Mouse (Mus musculus) cerebellum, postnatal 10 days (tissue): ENCODE measurements around the gene Tmem14c.
"Not testable (repeated sequence)": the region's sequence is repeated elsewhere in the genome, so short reads cannot be mapped to it uniquely, and the experiment has no call there.

Experiments
- DNase-seq, 2 experiments: peaks; one replicate each; pipeline ENCODE4 v3.0.0; 2021; ENCODE audit warnings: mixed read lengths in 2 of 2

Tmem14c gene

DNA sequence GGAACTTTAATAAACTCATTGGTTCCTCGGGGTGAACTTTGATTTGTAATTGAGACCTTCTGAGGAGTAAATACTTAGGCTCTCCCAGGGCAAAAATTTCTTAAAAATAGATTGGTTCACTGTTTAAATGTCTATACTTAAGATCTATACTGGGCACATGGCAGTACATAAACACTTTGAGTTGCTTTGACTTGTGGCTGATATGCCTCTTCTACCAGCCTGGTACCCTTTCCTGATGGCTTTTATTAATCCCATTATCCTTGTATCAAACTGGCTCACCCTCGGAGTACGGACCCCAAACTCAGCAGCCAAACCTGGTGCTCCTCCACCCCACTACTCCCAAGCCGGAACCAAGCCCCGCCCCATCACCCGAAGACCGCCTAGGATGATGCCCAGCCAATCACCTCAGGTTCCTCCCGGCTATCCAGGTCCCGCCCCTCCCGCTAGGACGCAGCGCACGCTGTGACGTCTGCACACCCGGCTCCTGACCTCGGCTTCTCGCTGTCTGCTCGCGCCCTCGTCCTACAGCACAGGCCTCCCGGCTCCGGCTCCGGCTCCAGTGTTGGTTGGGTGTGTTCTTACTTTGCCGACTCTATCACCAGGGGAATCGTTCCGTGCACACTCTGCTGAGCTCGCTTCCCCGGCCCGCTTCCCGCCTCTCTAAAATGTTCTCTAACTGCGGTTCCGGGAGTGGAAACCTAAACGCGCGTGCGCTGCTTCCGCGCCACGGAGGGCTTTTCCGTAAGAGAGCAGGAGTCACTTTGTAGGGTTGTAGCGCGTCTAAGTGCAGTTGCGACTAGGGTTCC lies at the start of gene Tmem14c:
Gene Tmem14c (plus strand): TSS at position 464 of the 806 bp plus-strand sequence.
- DNase-seq = peak; percentile 97 to 98

DNA sequence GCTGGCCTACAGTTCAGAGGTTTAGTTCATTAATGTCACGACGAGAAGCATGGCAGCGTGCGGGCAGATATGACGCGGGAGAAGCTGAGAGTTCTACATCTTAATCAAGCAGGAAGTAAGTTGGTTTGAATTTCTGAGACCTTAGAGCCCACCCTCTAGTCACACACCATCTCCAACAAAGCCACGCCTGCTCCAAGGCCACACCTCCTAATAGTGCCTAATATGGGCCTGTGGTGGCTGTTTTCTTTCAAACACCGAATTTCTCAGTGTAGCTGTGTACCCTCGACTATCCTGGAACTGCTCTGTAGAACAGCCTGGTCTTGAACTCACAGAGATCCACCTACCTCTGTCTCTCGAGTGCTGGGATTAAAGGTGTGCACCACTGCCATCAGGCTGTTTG lies 48.5 kb upstream of the Tmem14c start:
- no peak for DNase-seq

DNA sequence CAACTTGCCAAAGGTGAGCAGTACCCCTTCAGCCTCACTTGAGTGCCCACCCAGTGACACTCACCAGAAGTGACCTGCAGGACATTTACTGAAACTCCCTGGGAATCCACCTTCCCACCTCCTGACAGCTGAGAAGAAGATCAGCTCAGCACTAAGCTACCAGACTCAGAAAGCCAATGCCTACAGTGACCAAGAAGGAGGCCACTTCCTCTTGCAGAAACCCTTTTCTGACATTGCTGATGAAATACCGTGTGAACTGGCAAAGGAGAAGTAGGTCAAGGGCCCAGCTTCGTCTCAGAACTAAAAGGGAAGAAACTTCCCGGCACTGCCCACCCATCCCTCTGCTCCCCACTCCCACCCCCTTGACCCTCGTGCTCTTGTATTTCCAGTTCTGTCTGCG lies 47.5 kb upstream of the Tmem14c start:
- no peak for DNase-seq

DNA sequence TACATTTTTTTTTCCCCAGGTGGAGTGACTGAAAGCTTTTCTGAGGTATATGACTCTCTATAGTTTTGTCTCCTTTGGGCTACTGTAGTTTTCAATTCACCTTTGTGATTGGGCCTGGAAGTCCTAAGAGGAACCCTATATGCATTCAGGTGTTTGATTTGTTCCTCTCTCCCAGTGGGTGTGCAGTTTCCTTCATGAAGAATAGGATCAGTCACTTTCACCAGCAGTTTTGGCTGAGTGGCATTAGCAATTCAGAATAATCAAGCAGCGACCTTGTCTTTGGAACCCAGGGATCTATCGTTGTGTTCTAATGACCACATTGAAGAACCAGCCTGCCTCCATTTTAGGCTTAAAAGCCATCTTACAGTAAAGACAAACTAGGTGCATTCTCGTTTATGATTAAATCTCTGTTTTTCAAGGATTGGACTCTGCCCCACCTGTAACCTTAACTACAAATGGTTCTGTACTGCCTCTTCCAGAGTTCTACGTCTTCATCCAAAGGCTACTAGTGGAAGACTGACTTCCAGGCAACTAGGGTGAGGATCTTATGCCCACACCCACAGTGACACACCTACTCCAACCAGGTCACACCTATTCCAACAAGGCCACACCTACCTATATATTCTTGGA lies 46.2 kb upstream of the Tmem14c start:
- no peak for DNase-seq

DNA sequence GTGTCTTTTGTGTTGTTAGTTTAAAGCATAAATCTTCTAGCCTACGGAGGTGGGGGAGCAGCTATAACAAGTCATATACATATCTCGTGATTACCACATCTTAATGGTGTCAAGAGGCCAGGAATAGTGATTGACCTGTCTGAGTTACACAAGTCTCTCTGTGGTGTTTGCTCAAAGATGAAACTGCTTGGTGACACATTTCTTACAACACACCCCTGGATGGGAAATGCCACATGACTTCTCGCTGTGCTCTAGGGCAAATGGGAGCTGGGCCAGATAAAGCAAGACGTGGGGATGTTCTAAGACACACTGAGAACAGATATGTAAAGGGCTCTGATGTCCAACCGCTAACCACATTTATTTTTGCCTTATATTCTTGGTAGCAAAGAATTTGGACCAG lies 44.8 kb upstream of the Tmem14c start:
- no peak for DNase-seq

DNA sequence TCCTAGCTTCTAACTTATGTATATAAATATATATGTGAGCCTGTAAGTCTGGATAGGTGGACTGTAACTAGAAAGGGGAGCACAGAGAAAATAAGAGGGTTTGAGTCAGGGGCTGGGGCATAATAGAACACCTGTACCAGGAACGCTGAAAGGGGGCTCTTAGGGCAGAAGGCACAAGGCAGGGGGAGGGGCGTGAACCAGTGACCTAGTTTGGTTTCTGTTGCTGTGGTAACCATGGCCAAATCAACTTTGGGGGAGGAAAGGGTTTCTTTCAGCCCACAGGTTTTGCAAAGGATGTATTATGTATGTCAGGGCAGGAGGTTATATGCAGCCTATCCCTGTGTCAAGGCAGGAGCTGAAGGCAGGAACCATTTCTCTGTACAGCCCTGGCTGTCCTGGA lies 44.3 kb upstream of the Tmem14c start:
- DNase-seq = no peak

DNA sequence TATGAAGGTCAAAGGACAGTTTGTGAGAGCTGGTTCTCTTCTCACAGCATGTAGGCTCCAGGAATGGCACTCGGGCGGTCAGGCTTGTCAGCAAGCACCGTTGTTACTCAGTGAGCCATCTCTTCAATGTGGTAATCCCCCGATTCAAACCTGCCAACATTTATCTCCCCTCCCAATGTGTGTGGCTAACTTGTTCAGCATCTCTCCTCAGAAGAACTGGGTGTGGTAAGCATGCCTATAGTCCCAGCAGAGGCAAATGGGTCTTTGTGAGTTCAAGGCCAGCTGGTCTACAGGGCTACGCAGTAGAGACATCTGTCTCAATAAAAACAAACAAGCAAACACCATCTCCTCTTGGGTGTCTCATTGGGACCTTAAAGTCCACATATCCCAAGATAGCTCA lies 43.1 kb upstream of the Tmem14c start:
- DNase-seq = no peak

DNA sequence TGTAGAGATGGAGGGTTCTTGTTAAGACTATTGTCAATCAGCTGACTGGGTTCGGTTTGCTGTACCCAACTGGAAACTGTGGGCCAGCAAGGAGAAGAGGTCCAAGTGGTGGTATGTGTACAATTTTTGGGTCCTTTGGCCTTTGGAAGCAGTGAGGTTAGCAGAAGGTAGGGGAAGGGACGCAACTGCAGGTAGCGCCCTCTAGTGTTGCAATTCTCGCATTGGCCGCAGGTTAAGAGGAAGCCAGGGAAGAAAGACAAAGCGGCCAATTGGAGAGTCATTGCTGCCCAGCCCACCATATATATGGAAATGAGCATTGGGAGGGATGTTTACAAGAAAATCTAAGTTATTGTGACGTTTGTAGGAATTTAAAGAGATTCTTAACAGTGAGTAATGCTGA lies 38.5 kb upstream of the Tmem14c start:
- peak; percentile 54 to 65 for DNase-seq

DNA sequence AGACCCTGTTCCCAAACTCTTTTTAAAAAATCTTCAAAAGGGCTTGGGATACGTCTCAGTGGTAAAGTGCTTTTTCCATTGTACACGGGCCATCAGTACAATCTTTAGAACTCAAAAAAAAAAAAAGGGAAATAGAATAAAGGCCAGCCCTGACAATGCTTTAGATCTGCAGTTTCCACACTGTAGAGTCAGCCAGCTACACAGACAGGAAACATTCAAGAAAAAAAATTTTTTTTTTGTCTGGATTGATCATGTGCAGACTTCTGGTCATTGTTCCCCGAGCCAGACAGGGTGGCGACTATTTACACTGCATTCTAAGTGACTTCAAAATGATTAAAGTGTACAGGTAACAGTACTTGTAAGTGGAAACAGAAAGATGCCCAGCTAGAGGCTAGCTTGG lies 37.4 kb upstream of the Tmem14c start:
- no peak for DNase-seq

DNA sequence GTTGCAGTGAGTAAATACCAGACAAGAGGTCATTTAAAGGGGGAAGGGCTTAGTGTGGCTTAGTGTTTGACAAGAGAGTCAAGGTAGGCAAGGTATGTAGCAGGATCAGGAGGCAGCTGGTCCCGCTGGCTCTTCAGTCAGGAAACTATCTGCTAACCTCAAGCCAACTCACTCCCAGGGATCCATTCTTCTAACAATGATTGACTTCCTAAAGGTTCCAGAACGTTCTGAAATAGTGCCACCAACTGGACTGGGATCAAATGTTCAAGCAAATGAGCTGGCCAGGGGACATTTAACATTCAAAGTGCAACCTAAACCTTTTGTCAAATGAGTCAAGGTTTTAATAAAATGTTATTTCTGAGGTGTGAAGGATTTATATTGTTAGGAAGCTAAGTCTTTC lies 36.8 kb upstream of the Tmem14c start:
- DNase-seq = no peak

DNA sequence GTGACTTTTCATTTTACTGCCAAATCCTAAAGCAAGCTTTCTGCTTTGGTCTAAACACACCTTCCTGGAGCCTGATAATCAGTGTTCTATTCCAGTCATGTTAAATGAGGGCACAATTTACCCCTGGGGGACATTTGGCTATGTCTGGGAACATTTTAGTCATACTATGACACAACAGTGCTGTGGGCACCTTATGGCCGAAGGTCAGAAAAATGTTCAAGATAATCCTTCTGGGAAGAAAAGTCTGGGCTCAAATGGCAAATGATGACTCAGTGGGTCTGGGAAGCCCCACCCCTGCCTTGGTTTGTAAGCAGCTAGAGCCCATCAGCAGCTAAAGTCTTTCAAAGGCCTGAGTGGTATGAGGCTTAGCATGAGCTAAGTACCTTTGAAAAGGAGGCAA lies 33.3 kb upstream of the Tmem14c start:
- DNase-seq = no peak

DNA sequence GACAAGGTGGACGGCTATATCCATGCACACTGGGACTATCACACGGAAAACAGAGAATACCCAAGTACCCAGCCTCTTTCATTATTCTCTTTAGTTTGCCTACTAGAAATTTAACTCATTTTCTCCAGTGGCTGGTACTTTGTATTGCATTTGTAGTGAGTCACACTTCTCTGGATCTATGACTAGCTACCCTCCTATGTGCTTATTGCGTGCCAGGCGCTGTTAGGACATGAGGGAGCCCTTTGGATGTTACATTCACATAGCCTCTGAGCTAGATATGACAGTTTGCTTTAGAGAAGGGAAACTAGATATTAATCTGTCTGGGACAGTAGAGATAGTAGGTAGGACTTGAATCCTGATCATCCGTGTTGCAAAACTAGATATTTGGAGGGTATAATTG lies 30.0 kb upstream of the Tmem14c start:
- DNase-seq = no peak

DNA sequence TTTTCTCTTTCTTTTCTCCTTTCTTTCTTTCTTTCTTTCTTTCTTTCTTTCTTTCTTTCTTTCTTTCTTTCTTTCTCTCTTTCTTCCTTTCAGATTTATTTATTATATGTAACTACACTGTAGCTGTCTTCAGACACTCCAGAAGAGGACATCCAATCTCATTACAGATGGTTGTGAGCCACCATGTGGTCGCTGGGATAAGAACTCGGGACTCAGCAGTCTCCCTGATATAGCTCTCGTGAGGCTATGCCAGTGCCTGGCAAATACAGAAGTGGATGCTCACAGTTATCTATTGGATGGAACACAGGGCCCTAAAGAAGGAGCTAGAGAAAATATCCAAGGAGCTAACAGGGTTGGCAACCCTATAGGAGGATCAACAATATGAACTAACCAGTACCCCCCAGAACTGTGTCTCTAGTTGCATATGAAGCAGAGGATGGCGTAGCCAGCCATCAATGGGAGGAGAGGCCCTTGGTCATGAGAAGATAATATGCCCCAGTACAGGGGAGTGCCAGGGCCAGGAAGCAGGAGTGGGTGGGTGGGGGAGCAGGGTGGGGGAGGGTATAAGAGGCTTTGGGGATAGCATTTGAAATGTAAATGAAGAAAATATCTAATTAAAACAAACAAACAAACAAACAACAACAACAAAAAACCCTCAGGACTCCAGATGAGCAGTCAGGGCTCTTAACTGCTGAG lies 28.3 kb upstream of the Tmem14c start:
- not testable (repeated sequence) for DNase-seq

DNA sequence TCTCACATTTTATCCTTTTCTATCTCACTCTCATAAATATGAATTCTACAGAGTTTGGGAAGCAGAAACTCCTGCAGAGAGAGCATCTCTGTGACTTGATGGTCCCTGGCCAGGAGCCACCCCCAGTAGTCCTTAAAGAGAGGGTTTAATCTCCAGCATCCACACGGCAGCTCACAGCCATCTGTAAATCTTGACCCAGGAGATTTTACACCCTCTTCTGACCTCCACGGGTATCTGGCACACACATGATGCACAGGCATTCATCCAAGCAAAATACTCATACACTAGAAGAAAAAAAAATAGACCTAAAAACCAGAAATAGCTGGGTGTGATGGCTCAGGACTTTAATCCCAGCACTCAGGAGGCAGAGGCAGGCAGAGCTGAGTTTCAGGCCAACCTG lies 27.7 kb upstream of the Tmem14c start:
- no peak for DNase-seq

DNA sequence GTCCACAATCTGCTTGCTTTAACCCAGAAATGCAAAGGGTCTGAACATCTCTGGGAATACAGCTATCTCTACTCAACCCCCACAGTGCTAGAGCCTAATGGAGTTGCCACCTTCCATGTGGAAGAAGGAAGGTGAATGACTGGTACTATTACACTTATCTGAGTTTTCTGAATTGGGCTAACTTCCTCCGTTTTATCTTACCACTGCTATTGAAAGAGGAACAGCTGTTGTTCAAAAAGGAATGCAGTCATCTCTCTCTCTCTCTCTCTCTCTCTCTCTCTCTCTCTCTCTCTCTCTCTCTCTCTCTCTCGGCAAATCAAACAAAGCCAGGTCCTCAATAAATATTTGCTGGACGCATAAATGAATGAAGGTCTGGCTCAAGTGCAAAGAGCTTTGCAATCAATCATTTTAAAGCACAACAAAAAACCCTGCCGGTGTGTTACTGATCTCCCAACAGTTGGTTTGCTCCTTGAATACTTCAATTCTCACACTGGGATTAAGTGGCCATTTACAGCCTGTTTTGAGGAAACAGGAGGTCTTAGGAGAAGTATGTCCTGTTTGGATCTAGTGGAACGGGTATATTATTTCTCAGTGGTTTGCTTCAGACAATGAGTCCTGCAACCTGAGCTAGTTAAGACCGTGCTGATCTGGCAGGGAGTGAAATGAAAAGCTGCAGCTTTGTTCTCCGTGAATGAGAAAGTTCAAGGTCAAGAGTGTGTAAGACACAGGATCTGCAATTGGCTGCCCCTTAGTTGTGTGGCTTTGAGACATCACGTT lies 21.4 kb upstream of the Tmem14c start:
- no peak for DNase-seq

DNA sequence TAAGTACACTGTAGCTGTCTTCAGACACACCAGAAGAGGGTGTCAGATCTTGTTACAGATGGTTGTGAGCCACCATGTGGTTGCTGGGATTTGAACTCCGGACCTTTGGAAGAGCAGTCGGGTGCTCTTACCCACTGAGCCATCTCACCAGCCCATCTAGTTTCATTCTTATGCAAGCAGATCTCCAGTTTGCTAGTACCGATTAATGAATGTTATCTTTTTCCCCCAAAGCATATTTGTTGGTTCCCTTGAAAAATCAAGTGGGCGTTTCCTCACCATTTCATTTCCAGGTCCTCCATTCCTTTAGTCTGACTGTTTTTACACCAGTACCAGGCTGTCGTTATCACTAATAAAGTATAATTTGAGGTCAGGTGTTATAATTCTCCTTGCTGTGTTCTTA lies 17.6 kb upstream of the Tmem14c start:
- DNase-seq = not testable (repeated sequence)

DNA sequence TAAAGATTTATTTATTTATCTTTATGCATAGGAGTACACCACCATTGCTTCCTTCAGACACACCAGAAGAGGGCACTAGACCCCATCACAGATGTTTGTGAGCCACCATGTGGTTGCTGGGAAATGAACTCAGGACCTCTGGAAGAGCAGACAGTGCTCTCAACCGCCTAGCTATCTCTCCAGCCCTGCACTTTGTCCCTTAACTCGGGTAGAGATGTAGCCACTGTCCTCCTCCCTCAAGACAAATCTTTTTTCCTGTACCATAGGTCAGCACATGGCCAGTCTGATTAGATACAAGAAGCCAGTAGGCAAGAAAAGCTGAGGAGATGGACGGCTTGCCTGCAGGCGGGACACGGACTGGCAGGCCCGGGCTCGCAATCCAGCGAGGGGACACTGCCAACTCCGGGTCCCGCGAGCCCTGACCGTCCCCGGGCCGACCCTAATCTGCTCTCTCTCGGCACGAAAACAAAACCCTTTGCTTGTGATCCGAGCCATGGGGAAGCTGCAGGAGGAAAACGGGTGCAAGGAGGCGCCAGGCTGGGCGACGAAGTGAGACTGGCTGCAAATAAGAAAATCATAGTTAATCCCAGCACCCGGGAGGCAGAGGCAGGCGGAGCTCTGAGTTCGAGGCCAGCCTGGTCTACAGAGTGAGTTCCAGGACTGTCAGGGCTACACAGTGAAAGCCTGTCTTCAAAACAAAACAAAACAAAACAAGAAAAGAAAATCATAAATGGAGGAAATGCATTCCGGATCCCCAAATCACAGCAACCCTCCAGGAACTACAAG lies 15.8 kb upstream of the Tmem14c start:
- peak; percentile 66 to 75 for DNase-seq

DNA sequence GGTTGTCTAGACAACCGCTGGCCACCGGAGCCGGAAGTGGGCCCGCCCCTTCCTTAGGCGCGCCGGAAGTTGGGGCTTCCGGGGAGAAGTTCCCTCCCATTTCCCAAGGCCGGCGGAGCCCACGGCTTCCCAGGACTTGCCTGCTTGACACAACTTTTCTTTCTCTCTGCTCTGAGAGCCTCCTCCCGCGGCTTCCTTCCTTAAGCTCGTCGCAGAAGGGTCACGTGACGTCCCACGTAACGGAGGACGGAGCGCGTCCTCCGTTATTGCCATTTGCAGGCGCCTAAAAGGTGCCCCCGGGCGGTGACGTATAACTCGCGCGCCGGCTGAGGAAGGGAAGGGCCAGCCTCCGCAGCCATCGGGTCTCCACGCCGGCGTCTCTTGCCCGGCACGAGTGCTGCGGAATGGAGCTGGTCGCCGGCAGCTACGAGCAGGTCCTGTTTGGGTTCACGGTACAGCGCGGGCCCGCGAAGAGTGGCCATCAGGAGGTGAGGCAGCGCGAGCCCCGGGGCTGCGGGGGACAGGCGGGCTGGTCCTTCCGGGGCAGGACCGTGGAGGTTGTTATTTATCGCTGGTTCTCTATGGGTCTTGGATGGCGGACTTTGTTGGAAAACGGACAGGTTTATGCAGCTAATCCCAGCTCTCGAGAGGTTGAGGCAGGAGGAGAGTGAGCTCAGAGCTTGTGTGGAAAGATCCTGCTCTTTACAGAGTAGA lies 15.0 kb upstream of the Tmem14c start, which contains the start of gene Pak1ip1:
Gene Pak1ip1 (plus strand): TSS at position 98 of the 714 bp plus-strand sequence.
- peak; percentile 97 for DNase-seq

DNA sequence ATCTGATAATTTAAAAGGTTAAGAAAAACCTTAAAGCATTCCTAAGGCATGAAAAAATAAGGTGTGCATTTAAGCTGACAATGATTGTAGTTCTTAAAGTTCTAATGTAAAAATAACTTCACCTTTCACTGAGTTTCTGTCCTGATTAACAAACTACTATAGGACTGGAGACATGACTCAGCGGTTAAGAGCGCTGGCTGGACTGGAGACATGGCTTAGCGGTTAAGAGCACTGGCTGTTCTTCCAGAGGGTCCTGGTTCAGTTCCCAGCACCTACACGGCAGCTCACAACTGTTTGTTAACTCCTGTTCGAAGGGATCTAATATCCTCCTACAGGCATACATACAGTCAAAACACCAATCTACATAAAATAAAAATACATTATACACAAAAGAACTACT lies 14.1 kb upstream of the Tmem14c start:
- no peak for DNase-seq

DNA sequence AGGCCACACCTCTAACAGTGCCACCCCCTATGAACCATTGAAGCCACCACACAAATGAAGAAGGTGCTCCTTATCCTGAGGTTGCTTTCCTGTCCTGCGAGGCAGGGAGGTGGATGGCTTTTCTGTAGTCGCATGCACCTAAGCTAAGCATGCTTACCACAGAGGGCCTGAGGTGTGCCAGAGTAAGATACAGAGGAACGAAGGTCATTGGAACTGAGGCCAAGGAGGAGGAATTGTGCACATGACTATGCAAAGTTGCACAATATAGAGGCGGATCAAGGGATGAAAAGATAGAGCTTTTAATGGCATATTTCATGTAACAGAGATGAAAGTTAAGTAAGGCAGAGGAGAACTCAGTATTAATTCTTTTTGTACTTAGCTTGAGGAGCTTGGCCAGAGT lies 9.8 kb upstream of the Tmem14c start:
- no peak for DNase-seq

DNA sequence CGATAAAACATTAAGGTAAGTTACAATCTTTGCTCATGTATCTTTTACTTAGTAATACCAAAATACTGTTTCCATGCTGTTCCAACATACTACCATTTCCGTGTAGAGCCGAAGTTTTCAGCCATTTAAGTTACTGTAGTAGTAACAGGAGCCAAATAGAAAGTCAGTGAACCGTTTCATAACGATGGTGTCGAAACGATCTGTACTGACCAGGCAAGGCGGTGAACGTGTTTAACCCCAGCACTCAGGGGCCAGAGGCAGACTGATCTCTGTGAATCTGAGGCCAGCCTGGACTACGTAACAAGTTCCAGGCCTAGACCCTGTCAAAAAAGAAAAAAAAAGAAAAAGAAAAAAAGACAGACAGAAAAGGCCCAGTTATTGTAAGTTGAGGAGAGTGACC lies 7.8 kb upstream of the Tmem14c start:
- no peak for DNase-seq

DNA sequence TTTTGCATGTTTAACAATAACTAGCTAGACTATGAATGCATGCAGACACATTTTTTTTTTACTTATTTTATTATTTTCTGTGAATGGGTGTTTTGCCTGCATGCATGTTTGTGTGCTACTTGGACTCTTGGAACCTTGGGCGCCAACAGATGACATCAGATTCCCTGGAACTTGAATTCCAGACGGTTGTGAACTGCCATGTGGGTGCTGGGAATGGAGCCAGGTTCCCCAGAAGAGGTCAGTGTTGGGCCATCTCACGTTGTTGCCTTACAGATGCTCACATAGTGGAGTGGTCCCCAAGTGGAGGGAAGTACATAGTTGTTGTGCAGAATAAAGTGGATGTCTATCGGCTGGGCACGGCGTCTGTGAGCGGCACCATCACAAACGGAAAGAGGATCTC lies 7.1 kb upstream of the Tmem14c start:
- no peak for DNase-seq
